Mouse (Mus musculus): ENCODE data around the gene Foxd2. TPM values are rescaled to one million over a fixed set of nuclear protein-coding genes. Genes with fewer than 3 reads are reported as not detected.

Foxd2 gene
- total and polyA plus RNA-seq, 3 experiments = 0.14 to 0.17 TPM; not detected in 1

- Histone ChIP-seq H3K9ac (ENCODE audit: insufficient read depth, low read depth) (no peak overlapping the region), H3K9me3 (replicated peaks; ENCODE audit: low read length) (no peaks in the 10 kb centered on the region), H3K27ac (ENCODE audit: insufficient read depth, low read depth) (no peak overlapping the region), H3K4me1 (ENCODE audit: control insufficient read depth in 1 of 2, insufficient read depth in 2 of 2) (no peaks in the 10 kb centered on the region), H3K79me2 (replicated peaks; ENCODE audit: control insufficient read depth, extremely low read depth, insufficient read depth, poor library complexity, severe bottlenecking) (no peaks in the 10 kb centered on the region), H3K4me2 (ENCODE audit: insufficient read depth, low read depth, poor library complexity, severe bottlenecking) (no peak overlapping the region), H3K36me3 (replicated peaks in 1 of 2; ENCODE audit: control insufficient read depth in 1 of 2, insufficient read depth in 1 of 2, low read length in 1 of 2) (no peaks in the 10 kb centered on the region), H3K27me3 (replicated peaks) (peaks cover 88% of the 10 kb centered on the region), H3K4me3 (replicated peaks in 1 of 3; ENCODE audit: low read depth in 2 of 3, low read length in 2 of 3, poor library complexity in 1 of 3) (no peak overlapping the region)
- no peak for DNase-seq (ENCODE audit: extremely low read depth)
- dilution Hi-C loops (cut with MboI; ENCODE audit: extremely low pct_ligation_motif_present, extremely low pct_unique_long_range_greater_than_20kb, low sequenced_read_pairs) (no loop called here), in situ Hi-C loops (cut with MboI; ENCODE audit: low pct_ligation_motif_present, low pct_unique_long_range_greater_than_20kb, low sequenced_read_pairs) (no loop called here)
- TF ChIP-seq UBTF (IDR thresholded peaks at IDR 0.05; ENCODE audit: low read depth, low read length) (no peak), JUND (conservative IDR thresholded peaks at IDR 0.05; ENCODE audit: low read depth, low read length) (no peak), JUN (IDR thresholded peaks at IDR 0.05; ENCODE audit: insufficient read depth, low read depth, low read length) (no peak), NELFE (IDR thresholded peaks at IDR 0.05; ENCODE audit: low read depth, low read length) (no peak), KAT2A (IDR thresholded peaks at IDR 0.05; ENCODE audit: insufficient replicate concordance, low read length) (no peak), USF1 (IDR thresholded peaks at IDR 0.05; ENCODE audit: low read depth, low read length) (no peak), NRF1 (IDR thresholded peaks at IDR 0.05; ENCODE audit: low read depth, low read length) (no peak), SIN3A (IDR thresholded peaks at IDR 0.05; ENCODE audit: low read length) (no peak), CTCF (conservative IDR thresholded peaks at IDR 0.05 in 1 of 2, IDR thresholded peaks at IDR 0.05 in 1 of 2; ENCODE audit: low read depth in 2 of 2, low read length in 2 of 2) (no peak), USF2 (conservative IDR thresholded peaks at IDR 0.05; ENCODE audit: low read depth, low read length) (no peak), MEF2A (IDR thresholded peaks at IDR 0.05; ENCODE audit: borderline replicate concordance, low read depth, low read length) (no peak), HCFC1 (IDR thresholded peaks at IDR 0.05; ENCODE audit: low read depth, low read length) (no peak), MXI1 (IDR thresholded peaks at IDR 0.05; ENCODE audit: low read depth, low read length) (no peak), CHD1 (IDR thresholded peaks at IDR 0.05; ENCODE audit: low read depth, low read length) (no peak), EP300 (IDR thresholded peaks at IDR 0.05; ENCODE audit: low read length) (no peak)
These were observed 45.5 kb downstream of the Foxd2 start for GRCm38 (mm10) chr4:114863166-114863565.

- in situ Hi-C loops (cut with MboI; ENCODE audit: low pct_ligation_motif_present, low pct_unique_long_range_greater_than_20kb, low sequenced_read_pairs) = no loop called here
- H3K36me3 ChIP-seq (replicated peaks in 1 of 2; ENCODE audit: control insufficient read depth in 1 of 2, insufficient read depth in 1 of 2, low read length in 1 of 2) = no peaks in the 10 kb centered on the region
- dilution Hi-C loops (cut with MboI; ENCODE audit: extremely low pct_ligation_motif_present, extremely low pct_unique_long_range_greater_than_20kb, low sequenced_read_pairs) = no loop called here
These were observed 50.2 kb downstream of the Foxd2 start for GRCm38 (mm10) chr4:114858426-114858825.

More at GRCm38 (mm10) chr4:114858426-114858825, 50.2 kb downstream of the Foxd2 start:
- DNase-seq (ENCODE audit: extremely low read depth) = no peak
- Histone ChIP-seq H3K79me2 (replicated peaks; ENCODE audit: control insufficient read depth, extremely low read depth, insufficient read depth, poor library complexity, severe bottlenecking) (no peaks in the 10 kb centered on the region), H3K9me3 (replicated peaks; ENCODE audit: low read length) (no peaks in the 10 kb centered on the region), H3K4me2 (ENCODE audit: insufficient read depth, low read depth, poor library complexity, severe bottlenecking) (no peak overlapping the region), H3K4me1 (ENCODE audit: control insufficient read depth in 1 of 2, insufficient read depth in 2 of 2) (no peaks in the 10 kb centered on the region), H3K9ac (ENCODE audit: insufficient read depth, low read depth) (no peak overlapping the region), H3K4me3 (replicated peaks in 1 of 3; ENCODE audit: low read depth in 2 of 3, low read length in 2 of 3, poor library complexity in 1 of 3) (no peak overlapping the region), H3K27me3 (replicated peaks) (peaks cover 91% of the 10 kb centered on the region), H3K27ac (ENCODE audit: insufficient read depth, low read depth) (no peak overlapping the region)
- TF ChIP-seq MAFK (IDR thresholded peaks at IDR 0.05; ENCODE audit: insufficient replicate concordance, low read length) (no peak), IRF4 (IDR thresholded peaks at IDR 0.05; ENCODE audit: low read depth, low read length) (no peak), EP300 (IDR thresholded peaks at IDR 0.05; ENCODE audit: low read length) (no peak), ZMIZ1 (IDR thresholded peaks at IDR 0.05; ENCODE audit: low read depth, low read length) (no peak), CHD2 (IDR thresholded peaks at IDR 0.05; ENCODE audit: low read length) (no peak), MAZ (IDR thresholded peaks at IDR 0.05; ENCODE audit: low read depth, low read length) (no peak), SIN3A (IDR thresholded peaks at IDR 0.05; ENCODE audit: low read length) (no peak)

Other genes starting within 250 kb of the Foxd2 start
- not detected in 2 replicates for gene Gm12830, start 87.2 kb downstream of the Foxd2 start, total RNA-seq (2012; rRNA removed)
- not detected in 2 replicates for gene Gm12830, start 87.2 kb downstream of the Foxd2 start, total RNA-seq (2014; rRNA removed)
- not detected in 2 replicates for gene Gm12830, start 87.2 kb downstream of the Foxd2 start, polyA plus RNA-seq (2012; ENCODE audit: insufficient read length, low read depth)
- gene Foxe3, start 17.1 kb upstream of the Foxd2 start, total RNA-seq (2012; rRNA removed) = not detected in 2 replicates
- gene Foxe3, start 17.1 kb upstream of the Foxd2 start, total RNA-seq (2014; rRNA removed) = not detected in 2 replicates
- gene Foxe3, start 17.1 kb upstream of the Foxd2 start, polyA plus RNA-seq (2012; ENCODE audit: insufficient read length, low read depth) = not detected in 2 replicates
- gene Cmpk1, start 78.4 kb upstream of the Foxd2 start, total RNA-seq (2012; rRNA removed) = 27.2 and 35.9 TPM in 2 replicates
- gene Cmpk1, start 78.4 kb upstream of the Foxd2 start, total RNA-seq (2014; rRNA removed) = 115 and 127 TPM in 2 replicates
- 92.1 and 99.8 TPM in 2 replicates for gene Cmpk1, start 78.4 kb upstream of the Foxd2 start, polyA plus RNA-seq (2012; ENCODE audit: insufficient read length, low read depth)
- 8.9 and 9.0 TPM in 2 replicates for gene Stil, start 91.3 kb upstream of the Foxd2 start, total RNA-seq (2012; rRNA removed)
- gene Stil, start 91.3 kb upstream of the Foxd2 start, total RNA-seq (2014; rRNA removed) = 8.1 and 8.4 TPM in 2 replicates
- 9.7 and 11.8 TPM in 2 replicates for gene Stil, start 91.3 kb upstream of the Foxd2 start, polyA plus RNA-seq (2012; ENCODE audit: insufficient read length, low read depth)
- gene Tal1, start 147.6 kb upstream of the Foxd2 start, total RNA-seq (2012; rRNA removed) = 0.34 and 0.50 TPM in 2 replicates
- 0.12 and 0.15 TPM in 2 replicates for gene Tal1, start 147.6 kb upstream of the Foxd2 start, total RNA-seq (2014; rRNA removed)
- 0.13 and 0.19 TPM in 2 replicates for gene Tal1, start 147.6 kb upstream of the Foxd2 start, polyA plus RNA-seq (2012; ENCODE audit: insufficient read length, low read depth)
- 0.21 and 0.55 TPM in 2 replicates for gene Pdzk1ip1, start 179.8 kb upstream of the Foxd2 start, total RNA-seq (2012; rRNA removed)
- gene Pdzk1ip1, start 179.8 kb upstream of the Foxd2 start, total RNA-seq (2014; rRNA removed) = not detected in 2 replicates
- gene Pdzk1ip1, start 179.8 kb upstream of the Foxd2 start, polyA plus RNA-seq (2012; ENCODE audit: insufficient read length, low read depth) = not detected in 2 replicates
- gene Cyp4x1, start 225.4 kb upstream of the Foxd2 start, total RNA-seq (2012; rRNA removed) = not detected in 2 replicates
- gene Cyp4x1, start 225.4 kb upstream of the Foxd2 start, total RNA-seq (2014; rRNA removed) = not detected in 2 replicates
- 0.07 TPM in 1 of 2 replicates, not detected in the other for gene Cyp4x1, start 225.4 kb upstream of the Foxd2 start, polyA plus RNA-seq (2012; ENCODE audit: insufficient read length, low read depth)

All from CH12.LX (cell line).